Mouse (Mus musculus): ENCODE results near the gene Olfr1466.

The Olfr1466 gene

DNA sequence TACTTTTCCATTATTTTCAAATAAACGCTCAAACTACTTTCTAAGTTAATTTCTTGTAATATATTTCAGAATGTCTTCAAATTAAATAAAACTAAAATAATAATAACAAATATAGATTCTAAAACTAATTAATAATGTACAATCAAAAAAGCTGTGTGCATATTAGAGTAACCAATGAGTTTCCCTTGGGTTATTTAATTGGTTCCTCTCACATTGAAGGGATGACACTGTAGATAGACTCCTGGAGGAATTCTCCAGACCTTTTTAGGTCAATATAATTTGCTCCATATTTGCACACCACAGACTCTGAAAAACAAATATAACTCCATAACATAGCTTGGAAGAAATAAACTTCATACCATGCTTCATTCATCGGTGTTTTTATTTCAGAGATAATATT is at the start of gene Olfr1466:
TSS of gene Olfr1466 (plus strand) at position 301 of the 400 bp plus-strand sequence.
- DNase-seq (ENCODE audit: low spot score in 2 of 2): no peak

DNA sequence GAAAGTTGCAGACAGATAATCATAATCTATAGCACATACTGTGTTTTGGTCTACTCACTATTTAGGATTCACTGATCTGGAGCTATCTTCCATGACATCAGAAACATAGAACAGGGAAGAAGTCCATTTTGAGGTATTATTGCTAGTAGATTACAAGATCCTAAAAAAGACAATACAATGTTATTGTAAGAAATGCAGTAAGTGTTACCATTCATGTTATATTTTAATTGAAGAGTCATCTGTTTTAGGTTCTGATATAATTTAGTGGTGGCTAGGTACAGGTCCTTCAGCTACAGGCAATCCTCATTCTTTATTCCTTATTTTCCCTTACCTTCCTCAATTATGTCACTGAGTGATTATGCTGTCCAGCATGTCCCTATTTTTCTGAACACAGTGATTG is 23.2 kb upstream of the Olfr1466 start, which contains the start of gene Olfr1465:
TSS of gene Olfr1465 (minus strand) at position 101 of the 400 bp plus-strand sequence.
- DNase-seq (ENCODE audit: low spot score in 2 of 2): no peak

DNA sequence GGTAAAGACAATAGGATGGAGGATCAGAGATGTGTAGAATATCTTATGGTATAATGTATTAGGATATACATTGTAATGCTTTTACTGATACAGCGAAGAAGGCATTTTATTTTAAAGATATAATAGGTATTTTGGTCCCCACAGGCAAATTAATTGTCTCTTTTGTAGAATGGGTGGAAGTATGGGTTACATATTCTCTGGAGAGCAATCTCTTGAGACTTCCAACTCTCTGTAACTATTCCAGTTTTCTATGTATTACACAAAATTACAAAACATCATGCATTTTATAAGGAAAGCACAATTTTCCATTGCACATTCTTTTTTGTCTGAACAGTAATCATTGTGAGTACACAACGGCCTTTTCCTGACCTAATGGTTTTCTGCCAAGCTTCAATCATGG is 23.3 kb downstream of the Olfr1466 start, which contains the start of gene Olfr1467:
TSS of gene Olfr1467 (plus strand) at position 301 of the 400 bp plus-strand sequence.
- no peak for DNase-seq (ENCODE audit: low spot score in 2 of 2)
